Mouse (Mus musculus) spleen, postnatal 4 days (tissue): Measurements from ENCODE around the gene Jph2.
"Not testable (repeated sequence)": the region's sequence is repeated elsewhere in the genome, so short reads cannot be mapped to it uniquely, and the experiment has no call there.

ENCODE experiments used
- DNase-seq, 2 experiments: peaks; one replicate each; pipeline ENCODE4 v3.0.0; 2022; ENCODE audit warnings: low spot score in 2 of 2

The Jph2 gene

DNA sequence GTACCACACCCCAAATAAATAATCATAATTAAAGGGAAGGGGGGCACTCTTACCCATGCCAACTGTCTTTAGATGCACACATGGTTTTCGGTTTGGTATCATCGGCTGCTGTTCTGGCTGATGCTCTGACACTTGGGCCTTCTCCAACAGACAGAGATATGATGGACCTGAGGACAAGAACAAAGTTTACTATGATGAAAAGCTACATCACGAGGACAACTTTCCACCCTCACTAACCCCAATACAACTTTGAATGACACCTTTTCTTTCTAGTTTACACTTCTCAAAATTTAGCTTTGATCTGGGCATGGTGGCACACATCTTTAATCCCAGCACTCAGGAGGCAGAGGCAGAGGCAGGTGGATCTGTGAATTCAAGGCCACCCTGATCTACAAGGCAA, 13.6 kb upstream of the Jph2 start:
- DNase-seq = not testable (repeated sequence)

DNA sequence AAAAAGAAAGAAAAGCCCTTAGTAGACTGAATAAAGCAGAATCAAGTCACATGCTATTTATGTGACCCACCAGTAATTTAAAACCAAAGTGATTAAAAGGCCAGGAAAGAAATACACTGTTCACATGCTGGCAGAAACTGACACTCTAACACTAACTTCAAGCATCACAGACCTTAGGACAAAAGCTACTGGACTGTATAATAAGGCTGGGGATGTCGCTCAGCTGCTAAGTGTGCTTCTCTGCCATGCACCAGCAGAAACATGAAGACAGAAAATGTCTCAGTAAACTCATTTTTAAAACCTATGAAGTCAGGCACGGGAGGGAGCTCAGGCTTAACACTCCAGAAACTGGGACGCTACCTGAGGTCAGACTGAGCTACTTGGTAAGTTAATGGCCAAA, 12.4 kb upstream of the Jph2 start:
- no peak for DNase-seq

DNA sequence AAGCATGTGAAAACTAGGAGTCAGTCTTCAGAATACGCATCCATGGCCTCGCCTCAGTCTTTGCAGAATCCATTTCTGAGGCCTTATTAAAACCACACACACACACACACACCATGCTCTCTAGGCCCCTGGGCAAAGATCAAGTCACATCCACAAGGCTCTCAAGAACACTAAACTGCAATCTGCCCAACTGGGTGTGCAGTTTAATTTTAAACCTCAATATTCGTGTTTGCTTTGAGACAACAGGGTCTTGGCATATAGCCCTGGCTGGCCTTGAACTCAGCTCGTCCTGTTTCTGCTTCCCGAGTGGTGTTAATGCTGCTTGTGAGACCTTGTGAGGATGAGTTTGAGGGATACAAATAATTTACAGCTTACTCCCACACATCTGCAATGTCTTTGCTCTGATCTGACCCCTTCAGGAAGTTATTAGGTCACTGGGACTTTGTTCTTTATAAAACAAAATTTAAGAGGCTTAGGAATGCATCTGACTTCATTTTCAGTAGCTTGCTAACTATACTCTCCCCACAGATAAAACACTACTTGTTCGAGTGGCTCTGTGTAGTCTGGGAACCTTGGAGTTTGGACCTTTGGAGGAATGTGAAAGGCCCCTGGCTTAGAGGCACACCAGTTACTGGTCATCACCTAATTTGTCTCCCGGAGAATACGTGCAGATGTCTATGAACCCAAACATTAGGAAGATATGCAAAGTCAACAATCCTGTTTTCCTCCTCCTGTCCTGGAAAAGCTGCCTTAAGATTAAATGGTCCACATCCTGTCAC, 6.4 kb upstream of the Jph2 start:
- no peak for DNase-seq

GRCm38 (mm10) chr2:163401221-163401620, 3.4 kb upstream of the Jph2 start:
- DNase-seq = peak; percentile 74 to 87

GRCm38 (mm10) chr2:163399222-163399621, 1.4 kb upstream of the Jph2 start:
- DNase-seq = no peak

DNA sequence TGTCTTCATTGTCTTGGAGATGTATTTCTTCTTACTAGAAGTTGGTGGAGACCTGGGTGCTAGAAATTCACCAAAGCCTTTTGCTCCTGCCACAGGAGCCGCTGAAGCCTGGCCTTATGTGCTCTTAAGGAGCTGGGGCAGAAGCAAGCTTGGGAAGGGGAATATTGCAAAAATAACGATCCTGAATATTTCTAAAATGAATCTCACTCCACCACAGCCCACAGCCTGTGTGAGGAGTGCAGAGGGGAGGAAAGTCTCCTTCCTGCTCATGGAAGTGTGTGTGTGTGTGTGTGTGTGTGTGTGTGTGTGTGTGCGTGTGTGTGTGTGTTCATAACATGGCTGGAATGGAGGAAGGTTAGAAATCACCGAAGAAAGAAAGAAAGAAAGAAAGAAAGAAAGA, 977 bp upstream of the Jph2 start:
- DNase-seq = no peak

- DNase-seq = no peak
These were observed 722 bp downstream of the Jph2 start for GRCm38 (mm10) chr2:163397071-163397470.

- no peak for DNase-seq
These were observed 2.8 kb downstream of the Jph2 start for GRCm38 (mm10) chr2:163394977-163395376.

GRCm38 (mm10) chr2:163393976-163394375, 3.8 kb downstream of the Jph2 start:
- no peak for DNase-seq

- no peak for DNase-seq
These were observed 4.6 kb downstream of the Jph2 start for GRCm38 (mm10) chr2:163393241-163393640.

DNA sequence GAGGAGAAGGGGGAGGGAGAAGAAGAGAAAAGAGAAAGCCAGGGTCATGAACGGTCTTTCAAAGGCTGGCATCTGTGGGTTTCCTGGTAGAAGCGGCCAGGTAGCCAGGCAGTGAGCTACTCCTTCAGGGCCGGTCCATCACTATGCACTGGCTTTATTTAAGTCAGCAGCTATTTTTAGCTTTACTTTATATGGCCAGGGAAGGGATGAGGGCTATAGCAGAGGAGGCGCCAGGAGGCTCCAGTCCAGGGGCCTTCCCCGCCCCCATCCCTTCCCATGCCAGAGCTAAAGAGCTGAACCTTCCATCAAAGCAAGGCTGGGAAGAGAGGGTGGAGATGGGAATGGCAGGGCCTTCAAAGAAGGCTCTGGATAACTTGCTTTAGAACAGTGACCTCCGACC, 5.4 kb downstream of the Jph2 start:
- no peak for DNase-seq

GRCm38 (mm10) chr2:163386423-163387190, 11.2 kb downstream of the Jph2 start:
- DNase-seq = no peak

- DNase-seq = no peak
These were observed 12.7 kb downstream of the Jph2 start for GRCm38 (mm10) chr2:163385126-163385525.

GRCm38 (mm10) chr2:163381246-163381645, 16.5 kb downstream of the Jph2 start:
- no peak for DNase-seq

DNA sequence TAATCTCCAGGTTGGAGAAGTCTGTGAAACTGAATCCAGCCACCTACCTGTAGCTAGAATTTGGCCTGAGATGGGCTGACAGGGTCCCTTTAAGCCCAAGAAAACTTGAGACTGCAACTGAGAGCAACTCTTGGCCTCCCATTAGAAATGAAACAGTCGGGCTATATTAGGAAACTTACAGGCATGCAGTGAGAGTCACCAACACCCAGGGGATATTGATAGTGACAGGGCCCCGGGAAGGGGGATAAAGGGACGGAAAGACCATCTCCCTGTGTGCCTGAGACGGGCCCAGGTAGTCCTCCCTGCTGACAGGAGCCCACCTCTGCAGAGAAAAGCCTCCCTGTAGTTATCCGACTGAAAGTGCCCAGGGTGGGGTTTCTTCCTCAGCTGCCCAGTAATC, 18.4 kb downstream of the Jph2 start:
- no peak for DNase-seq

DNA sequence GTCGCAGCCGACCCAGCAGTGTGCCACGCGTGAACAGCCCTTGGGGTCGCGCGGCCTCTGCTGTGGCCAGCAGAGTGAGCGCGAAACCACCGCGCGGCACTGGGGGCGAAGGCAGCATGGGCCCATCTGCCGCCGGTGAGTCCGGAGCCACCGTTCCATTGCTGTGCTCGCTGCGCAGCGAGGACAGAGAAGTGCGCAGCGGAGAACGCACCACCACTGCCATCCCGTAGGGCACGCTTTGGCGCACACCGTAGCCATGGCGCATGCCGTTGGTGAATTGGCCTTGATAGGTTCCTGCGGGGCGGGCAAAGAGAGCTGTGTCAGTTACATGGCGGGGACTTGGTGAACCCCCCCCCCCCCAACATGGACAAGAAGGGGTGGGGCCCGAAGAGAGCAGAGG, 21.7 kb downstream of the Jph2 start:
- DNase-seq = no peak

- DNase-seq = no peak
These were observed 22.3 kb downstream of the Jph2 start for GRCm38 (mm10) chr2:163375468-163375867.

DNA sequence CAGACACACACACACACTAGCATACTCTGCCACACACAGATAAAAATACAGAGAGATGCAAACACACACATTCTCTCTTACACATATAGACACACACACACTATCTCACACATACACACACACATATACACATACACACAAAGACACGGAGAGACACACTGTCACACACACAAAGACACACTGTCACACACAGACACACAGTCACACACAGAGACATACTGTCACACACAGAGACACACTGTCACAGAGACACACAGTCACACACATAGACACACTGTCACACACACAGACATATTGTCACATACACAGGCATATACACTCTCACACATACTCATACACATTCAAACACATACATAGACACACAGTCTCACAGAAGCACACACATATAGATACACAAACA, 25.2 kb downstream of the Jph2 start:
- no peak for DNase-seq

- DNase-seq = no peak
These were observed 27.6 kb downstream of the Jph2 start for GRCm38 (mm10) chr2:163370175-163370574.

DNA sequence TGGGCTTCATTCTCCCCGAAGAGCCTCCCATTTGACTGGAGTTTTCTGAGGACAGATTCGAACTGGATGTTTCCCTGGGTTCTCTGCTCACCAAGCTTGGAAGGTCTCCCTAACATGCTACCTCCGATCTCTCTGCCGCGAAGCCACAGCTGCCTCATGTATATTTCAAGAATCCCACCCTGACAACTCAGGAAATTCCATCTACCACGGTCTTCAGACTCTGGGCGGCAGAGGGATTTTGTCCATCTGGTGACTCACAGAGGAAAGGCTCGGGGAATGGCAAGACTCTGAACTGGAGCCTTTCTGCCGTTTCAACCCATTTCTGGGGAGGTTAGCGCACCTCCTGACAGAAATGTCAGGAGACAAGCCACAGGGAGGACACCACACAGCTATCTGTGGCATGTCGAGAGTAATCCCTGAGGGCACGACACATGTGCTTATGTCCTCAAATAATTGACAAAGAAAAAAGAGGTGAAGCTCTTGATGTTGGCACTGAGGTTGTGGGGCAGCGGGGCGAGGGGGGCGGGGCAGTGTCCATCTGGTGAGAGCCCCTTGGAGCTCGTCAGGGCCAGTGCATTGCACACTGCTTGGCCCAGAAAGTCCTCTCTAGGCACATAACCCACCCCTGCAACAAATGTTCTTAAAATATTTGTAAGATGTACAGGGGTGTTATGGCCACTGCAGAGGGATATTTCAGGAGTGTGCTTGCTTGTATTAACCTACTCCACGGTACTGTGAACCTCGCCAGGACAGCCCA, 32.8 kb downstream of the Jph2 start:
- no peak for DNase-seq

- no peak for DNase-seq
These were observed 34.6 kb downstream of the Jph2 start for GRCm38 (mm10) chr2:163362940-163363921.
